Mouse (Mus musculus) T-helper 17 cell (primary cell): ENCODE measurements around the gene Gapvd1.

Experiments used
- in situ Hi-C, 2 experiments: fragments of 300-600 bp; cut with MboI, MseI; formaldehyde crosslinking; loops; 1 replicate in 1 of 2; 2 replicates in 1 of 2; pipeline ENCODE4 v1.15.1; 2025; ENCODE audit warnings: high pct_unique_total_duplicates in 2 of 2

The Gapvd1 gene

DNA sequence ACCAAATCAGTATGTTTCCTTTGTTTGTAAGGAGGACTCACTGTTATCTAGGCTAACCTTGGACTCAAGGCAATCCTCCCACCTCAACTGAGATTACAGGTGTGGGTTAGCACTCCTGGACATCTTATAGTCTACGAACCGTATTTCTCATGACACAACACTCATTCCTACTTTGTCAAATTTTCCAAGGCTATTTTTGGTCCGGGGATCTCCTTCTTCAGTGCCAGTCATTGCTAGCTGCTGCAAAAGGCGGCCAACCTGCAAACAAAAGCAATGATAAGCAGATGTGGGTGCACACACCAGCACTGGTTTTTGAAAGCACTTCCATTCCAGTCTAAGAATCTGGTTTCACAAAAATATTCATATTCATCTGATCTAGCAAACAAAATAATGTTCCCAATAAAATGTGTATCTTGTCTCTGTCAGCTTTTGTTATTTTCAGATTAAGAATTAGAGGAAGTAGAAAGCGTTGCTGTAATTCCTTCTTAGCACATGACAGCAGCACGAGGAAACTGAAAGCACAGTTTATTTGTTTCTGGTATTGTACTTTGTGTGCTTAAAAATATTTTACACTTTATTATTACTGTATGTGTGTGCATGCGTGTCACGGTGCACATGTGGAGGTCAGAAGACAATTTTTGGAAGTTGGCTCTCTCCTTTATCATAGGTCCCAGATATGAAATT lies 27.8 kb downstream of the Gapvd1 start:
- in situ Hi-C loops = no loop called here

DNA sequence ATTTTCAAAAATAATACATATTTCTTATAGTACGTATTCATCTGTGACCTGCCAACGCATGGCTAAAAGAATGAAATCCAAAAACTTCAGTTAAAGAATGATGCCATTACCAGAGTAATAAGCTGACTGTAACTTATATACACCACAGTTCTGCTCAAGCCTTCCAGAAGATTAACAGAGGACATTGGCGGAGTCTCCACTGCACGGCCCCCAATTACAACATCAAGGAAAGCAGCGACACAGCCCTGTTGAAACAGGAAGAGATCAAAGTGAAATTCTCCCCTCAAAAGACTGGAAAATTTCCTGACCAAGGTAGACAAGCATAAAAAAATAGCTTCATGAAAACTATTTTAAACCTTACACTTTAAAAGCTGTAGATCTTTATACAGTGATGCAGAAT lies 29.8 kb downstream of the Gapvd1 start:
- in situ Hi-C loops = no loop called here

DNA sequence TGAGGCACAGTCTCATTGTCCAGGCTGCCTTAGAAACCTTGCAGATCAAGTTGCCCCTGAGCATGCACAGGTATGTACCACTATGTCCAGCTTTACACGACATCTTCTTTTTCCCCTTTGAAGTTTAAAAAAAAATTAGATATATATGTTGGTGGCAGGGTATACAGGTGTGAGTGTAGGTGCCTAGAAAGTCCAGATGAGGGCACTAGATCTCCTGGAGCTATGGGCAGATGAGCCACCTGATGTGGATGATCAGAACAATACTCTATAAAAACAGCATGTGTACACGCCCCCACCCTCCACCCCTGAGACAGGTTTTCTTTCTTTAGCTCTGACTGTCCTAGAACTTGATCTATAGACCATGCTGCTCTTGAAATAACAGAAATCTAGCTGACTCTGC lies 36.8 kb downstream of the Gapvd1 start:
- in situ Hi-C loops = no loop called here

DNA sequence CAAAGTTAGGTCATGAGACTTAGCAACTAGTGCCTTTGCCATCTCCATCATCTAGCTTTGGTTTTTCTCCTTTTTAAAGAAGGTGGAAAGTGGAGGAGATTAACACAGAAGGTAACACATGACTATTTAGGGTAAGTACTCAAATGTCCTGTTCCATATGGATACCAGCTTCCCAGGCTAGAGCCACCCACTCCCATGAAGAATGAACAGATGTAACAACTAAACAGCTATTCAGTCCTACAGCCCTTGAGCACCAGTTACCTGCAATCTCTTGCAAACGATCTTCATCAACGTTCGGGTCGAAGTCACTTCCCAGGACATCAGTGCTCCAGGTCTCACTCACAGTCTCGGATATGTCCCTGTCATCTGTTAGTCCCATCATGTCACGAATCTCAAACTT lies 43.1 kb downstream of the Gapvd1 start:
- in situ Hi-C loops = no loop called here

DNA sequence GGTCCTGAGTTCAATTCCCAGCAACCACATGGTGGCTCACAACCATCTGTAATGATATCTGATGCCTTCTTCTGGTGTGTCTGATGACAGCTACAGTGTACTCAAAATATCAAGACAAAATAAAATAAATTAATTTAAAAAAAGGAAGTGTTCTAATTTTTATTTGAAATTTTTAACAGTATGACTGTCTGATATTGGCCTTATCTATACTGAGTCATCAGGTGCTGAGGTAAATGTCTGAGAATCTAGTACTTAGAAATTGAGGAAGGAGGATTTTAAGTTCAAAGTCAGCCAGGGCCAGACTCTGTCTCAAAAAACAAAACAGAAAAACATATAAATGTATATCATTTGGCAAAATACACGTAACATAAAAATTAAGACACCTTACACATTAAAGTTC lies 46.4 kb downstream of the Gapvd1 start:
- in situ Hi-C loops = loop anchor here in 1 of 2 experiments (10.0 kb wide), 1 partner anchor 466 kb away; no protein-coding TSS in a partner anchor

DNA sequence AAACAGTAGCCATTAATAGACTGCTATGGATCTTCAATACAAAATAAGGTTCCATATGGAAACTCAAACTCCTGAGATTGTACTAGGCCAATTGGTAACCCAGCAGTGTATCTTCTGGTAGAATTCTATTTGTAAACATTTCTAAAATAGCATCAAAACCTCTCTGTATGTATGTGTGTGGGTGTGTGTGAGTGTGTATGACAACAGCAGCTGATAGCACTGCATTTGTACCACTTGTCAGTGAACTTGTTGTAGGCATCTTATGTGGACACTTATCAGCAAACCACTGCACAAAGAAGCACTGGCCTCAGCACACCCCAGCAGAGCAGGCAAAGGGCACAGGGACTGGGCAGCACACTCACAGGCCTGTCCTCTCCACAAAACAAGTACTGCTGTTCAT lies 58.4 kb downstream of the Gapvd1 start:
- in situ Hi-C loops = no loop called here

DNA sequence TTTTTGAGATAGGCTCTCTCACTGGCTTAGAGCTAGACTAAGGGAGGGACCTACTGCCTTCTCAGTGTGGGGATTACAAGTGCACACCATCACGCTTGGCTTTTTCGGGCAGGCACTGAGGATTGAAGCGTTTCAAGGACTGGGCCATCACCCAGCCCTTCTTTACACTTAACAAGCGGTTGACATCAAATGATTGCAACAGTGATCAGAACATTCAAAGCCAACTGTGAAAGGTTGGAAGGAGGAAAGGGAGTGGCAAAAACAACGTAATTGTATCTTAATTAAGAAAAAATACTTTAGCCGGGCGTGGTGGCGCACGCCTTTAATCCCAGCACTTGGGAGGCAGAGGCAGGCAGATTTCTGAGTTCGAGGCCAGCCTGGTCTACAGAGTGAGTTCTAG lies 62.2 kb downstream of the Gapvd1 start:
- in situ Hi-C loops = no loop called here

DNA sequence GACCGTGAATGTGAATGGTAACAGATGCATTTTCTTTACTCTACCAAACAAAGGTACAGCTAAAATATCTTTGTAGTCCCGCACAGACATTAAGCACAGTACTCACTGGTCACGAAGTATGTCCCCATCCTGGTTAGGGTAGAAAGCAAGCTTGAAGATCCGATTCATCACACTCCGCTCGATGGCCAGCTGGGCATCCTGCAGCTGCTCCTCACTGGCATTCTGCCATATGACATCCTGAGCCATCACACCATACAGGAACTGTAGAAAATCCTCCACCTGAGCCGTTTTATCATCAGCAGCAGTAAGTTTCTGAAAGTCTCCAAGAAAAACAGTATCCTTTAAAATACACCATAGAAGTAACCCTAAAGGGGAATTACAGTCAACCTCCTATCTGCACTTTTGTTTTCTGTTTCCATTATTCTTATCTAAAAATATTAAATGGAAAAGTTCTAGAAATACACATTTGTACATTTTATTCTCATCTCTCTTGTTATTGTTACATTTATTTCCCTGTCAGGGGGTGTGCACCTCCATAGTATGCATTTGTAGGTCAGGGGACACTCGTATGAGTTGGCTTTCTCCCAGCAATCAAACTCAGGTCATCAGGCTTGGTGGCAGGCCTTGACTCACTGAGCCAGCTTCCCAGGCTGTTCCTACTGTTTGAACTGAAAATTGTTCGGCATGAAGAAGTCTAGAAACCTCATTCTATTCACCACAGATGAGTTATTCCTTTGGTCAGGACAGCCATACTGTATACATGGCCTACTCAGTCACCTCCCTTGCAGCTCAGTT lies 70.8 kb downstream of the Gapvd1 start:
- in situ Hi-C loops = no loop called here

DNA sequence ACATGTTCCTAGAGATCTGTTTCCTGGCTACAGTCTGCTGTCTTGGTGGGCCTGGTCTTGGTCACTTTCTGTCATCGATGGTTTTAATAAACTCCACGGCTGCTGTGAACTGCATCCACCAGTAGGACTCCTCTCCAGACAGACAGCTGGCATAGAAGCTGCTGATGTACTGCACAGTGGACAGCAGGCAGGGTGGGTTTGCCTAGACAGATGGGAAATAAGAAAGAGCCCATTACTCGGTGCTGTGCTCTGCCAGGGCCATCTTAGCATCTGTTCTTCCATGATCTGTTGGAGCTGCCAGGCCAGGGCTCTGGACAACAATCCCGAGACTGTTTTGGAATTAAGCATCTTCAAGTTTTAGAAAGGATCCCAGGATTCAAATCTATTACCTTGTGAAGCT lies 77.1 kb downstream of the Gapvd1 start:
- in situ Hi-C loops = no loop called here

DNA sequence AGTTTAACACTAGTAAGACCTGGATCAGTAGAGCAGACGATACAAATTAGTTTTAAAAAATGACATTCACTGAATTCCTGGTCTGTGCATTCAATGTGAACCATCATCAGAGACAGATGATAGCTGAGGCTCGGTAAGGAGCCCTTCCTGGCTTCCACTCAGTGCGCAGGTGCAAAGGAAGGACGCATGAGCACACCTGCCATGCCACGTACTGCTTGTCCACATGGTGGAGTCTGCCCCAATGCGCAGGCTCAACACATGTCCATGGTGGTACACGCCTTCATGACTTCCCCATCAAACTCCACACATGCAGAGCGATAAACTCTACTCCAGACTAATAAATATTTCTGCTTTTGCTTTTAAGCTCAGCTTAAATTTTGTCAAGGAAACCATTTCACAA lies 78.0 kb downstream of the Gapvd1 start:
- in situ Hi-C loops = no loop called here

DNA sequence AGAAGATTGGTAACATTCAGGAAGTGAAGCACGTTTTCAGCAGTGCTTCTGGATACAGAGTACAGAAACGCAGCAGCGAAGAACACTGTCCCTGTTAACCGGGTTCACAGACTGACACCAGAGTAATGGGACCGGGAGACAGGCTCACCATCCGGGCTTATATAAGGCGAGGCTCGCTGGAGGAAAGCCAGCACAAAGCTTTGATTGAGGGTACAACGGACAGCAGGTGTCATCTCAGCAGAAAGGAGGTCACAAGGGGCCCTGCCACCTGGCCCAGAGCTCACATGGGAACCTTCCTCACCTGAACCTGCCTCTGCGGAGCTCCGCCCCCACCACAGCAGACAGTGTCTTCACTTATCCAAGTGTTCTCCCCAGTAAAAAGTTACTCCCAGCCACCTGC lies 81.2 kb downstream of the Gapvd1 start:
- in situ Hi-C loops = no loop called here

DNA sequence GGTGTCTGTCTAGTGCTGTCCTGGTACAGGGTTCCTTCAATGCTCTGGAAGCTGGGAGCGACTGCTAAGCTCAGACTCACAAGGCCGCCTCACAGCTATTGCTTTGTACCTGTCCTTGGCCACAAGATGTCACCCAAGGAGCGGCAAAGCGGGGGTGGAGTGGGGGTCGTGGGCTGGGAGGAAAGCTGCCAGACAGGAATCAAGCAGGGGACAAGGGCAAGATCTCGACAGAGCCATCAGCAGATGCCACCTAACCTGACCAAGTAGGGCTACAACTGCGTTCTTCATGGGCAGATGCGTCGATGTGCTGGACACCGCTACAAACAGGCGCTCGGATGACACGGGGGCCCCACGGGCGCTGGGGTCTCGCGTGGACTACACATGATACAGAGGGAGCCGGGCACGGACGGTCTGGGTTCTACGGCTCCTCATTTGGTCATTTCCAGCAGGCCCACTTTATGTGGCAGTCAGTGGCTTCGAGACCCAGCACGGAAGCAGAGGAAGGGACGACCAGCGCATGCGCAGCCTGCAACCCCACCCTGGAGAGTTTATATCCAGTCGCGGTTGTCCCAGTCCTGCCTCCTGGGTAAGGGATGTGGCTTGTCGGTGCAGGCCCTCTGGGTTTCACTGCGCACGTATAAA lies 83.5 kb downstream of the Gapvd1 start:
- in situ Hi-C loops = no loop called here

DNA sequence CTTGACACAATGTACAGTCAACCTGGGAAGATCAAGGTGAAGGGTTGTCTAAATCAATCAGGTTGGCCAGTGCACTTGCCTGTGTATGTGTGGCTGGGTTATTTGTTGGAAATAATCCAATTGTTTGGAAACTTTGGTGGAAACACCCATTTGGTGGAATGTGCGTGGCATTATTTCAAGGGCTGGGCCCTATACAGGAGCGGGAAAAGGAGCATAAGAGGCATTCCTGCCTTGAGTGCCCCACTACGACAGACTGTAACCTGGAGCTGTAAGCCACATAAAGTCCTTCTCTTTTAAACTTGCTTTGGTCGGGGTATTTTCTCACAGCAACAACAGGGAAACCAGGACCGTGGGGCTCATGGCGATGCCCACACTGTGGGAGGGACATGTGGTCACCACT lies 84.6 kb downstream of the Gapvd1 start:
- in situ Hi-C loops = no loop called here

DNA sequence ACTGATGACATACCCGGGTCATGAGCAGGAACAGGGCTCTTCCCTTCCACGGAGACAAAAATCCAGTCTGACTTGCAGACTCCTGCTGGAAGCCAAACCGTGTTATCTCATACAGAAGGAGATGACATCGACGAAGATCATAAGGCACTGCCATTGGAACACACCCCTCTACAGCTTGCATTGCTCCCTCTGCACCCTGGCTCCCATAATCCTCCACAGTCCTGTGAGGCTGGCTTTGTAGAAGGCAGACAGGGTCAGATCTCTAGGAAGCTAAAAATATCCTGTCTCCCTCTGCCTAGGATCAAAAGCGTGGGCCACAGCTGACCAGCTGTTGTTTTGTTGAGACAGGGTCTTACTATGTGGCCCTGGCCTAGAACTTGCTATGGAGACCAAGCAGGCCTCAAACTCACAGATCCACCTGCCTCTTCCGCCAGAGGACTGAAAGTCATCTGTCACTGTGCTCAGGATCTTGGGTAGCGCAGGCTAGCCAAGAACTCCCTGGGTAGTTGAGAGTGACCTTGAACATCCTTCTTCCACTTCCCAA lies 85.8 kb downstream of the Gapvd1 start:
- in situ Hi-C loops = no loop called here

DNA sequence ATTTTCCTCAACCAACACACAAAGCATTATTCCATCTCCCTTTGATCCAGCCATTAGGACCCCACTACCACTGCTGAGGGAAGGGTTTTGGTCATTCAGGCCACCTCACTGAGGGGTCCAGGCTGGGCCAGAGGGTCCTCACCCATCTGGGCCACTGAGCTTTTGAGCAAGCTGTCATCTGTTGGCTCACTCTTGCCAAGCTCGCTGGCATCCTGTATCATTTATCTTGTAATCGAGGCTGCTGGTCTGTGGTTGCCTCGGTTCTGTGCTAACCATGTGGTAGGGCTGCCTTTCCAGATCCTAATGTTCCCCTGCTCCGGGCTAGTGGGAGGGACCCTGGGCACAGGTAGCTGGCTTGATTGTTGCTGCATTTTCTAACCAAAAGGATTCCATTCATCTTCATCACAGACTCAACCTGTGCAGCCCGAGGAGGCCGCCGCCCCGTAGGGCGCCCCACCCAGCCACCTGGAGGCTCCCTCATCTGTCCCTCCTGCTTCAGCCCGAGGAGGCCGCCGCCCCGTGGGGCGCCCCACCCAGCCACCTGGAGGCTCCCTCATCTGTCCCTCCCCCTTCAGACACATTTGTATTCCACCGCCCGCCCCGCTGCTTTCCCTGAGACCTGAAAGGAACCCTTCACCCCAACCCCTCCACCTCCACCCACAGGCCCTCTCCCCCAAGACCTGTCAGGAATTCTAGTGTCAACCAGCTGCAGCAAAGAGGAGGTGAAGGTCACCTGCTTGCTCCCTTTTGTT lies 86.4 kb downstream of the Gapvd1 start:
- in situ Hi-C loops = no loop called here

DNA sequence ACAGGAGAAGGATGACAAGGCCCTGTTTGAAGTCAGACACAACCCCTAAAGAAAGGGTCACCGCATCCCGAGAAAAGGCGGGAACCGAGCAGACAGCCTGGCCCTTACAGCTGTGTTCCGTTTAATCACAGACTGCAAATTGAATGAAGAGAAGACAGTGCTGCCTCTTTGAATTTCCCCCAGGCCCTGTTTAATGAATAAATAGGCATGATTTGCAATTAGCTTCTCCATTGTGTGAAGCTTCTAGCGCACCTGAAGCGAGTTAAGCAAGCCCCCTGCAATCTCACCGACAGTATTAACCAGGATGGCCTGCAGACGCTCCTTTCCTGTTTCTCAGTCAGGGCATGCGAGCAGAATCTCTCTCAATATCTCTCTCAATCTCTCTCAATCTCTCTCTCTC lies 87.2 kb downstream of the Gapvd1 start:
- in situ Hi-C loops = no loop called here

DNA sequence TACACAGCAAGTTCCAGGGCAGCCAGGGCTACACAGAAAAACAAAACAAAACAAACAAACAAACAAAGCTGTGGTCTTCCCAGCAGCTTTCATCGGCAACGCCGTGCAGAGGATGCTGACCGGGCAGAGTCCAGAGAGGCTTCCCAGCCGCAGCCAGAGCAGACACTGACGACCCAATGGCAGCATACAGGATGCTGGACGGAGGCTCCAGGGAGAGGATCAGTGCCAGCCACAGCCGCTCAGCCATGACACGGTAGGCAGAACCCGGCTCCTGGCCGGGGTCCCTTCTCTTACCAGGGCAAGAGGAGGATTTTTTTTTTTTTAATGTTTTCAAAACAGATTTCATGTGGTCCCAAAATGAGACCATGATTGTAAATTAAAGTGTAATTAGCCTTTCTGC lies 107.6 kb downstream of the Gapvd1 start:
- in situ Hi-C loops = loop anchor here in 1 of 2 experiments (10.0 kb wide), 1 partner anchor 673 kb away; no protein-coding TSS in a partner anchor

DNA sequence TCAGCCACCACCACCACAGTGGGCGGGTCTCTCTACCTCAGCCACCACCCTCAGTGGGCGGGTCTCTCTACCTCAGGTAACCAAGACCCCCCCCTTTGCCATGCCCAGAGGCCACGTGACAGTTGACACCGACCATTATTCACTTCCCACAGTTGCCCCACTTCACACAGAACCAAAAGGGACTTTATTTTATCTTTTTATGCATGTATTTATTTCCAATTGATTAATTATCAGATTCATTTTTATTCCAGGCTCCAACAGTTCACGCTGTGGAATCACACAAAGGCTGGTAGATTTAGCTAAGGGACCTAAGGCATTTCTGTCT lies 108.5 kb downstream of the Gapvd1 start:
- in situ Hi-C loops = loop anchor here in 1 of 2 experiments (10.0 kb wide), 1 partner anchor 672 kb away; no protein-coding TSS in a partner anchor

DNA sequence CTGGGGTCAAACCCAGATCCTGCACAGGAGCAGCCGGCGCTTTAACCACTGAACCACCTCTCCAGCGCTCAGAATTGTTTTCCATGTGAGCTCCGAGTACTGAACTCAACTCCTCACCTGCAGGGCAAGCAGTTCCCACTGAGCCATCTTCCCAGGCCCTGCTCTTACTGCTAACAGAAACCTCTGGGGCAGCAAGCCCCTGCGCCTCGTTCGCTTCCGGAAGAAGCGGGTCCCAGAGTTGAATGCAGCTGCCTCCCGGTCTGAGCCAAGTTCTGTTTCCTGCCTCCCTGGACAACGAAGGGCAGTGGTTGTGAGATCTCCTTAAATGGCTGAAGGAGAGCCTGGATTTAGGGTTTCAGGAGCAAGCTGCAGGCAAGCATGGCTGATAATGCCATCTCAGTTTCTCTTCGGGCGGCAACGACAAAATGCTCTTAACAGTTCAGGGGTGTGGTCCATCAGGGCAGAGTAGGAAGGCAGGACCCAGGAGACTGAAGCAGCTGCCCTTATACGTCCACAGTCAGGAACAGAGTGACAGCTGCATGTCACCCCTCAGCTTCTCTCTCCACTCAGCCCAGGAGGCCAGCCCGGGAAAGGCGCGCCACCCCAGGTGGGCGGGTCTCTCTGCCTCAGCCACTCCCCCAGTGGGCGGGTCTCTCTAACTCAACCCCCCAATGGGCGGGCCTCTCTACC lies 109.0 kb downstream of the Gapvd1 start:
- in situ Hi-C loops = loop anchor here in 1 of 2 experiments (10.0 kb wide), 1 partner anchor 671 kb away; no protein-coding TSS in a partner anchor

DNA sequence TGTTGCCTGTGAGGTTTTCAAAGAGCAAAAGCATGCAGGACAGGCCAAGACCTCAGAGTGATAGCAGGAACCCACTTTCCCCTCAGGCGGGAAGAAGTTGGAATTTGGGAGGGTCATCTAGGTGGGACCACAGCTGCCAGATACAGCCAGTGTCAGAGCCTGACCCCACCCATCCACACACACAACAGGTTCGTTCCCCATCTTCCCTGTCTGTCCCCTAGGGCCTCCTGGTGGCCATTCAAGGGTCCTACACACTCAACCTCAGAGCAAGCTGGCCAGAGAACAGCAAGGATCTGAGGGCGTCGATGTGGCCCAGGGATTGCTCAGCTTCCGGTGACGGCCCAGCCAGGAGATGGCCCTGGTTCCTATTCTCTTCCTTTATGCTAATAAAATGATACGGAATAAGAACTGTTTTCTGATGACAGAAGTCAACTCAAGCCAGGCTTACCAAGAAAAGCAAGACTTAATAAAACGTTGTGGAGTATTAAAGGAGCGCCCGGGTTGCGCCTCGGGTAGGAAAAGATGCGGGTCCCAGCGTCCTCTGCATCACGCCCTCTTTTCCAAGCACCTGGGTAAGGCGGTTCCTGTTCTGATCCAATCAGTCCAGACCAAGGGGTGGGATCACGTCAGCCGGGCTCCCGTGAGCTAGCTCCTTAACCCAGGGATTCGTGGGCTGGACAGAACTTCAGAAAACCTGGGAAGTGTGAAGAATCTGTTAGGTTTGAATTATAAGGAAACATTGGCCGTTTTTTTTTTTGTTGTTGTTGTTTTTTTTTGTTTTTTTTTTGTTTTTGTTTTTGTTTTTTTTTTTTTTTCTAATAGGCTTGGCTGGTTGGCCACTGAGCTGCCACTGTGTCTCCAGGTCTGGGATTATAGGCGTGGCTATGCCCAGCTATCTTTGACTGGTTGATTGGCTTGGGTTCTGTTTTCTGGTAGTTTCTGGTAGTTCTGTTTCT lies 110.2 kb downstream of the Gapvd1 start:
- in situ Hi-C loops = loop anchor here (5.0 to 10.0 kb wide), 2 partner anchors 670 to 673 kb away; no protein-coding TSS in a partner anchor
